Comparison of ENCODE assay signal across 10 mouse cellular contexts in genomic region chr2:130564983-130565382, GRCm38 (mm10). TPM values are rescaled to one million over a fixed set of nuclear protein-coding genes. Genes with fewer than 3 reads are reported as not detected.
DNase-seq lines count a peak whose midpoint lies in the region; ATAC-seq lines count a peak whose summit lies in the region.
"Had no signal": no experiment of that assay in that cellular context is flagged by ENCODE, and none has a peak within 500 bp of the region (broad histone marks: within the 10 kb centered on the region; RNA-seq: fewer than 3 reads in every experiment).

No protein-coding gene starts in this region.

- H3K27me3 ChIP-seq in heart, embryonic 14.5 days (ENCODE audit: control insufficient read depth, insufficient read depth, low read length), result no peaks in the 10 kb centered on the region
- H3K27me3 ChIP-seq in hindbrain, embryonic 13.5 days, result no peaks in the 10 kb centered on the region
- H3K27me3 ChIP-seq in midbrain, embryonic 12.5 days, result no peaks in the 10 kb centered on the region

- H3K36me3 ChIP-seq in heart, embryonic 14.5 days (ENCODE audit: control insufficient read depth, insufficient read depth, low read length), result peaks cover 22% of the 10 kb centered on the region
- H3K36me3 ChIP-seq in hindbrain, embryonic 13.5 days, result peaks cover 23% of the 10 kb centered on the region
- H3K36me3 ChIP-seq in midbrain, embryonic 12.5 days, result peaks cover 19% of the 10 kb centered on the region

- no peak for DNase-seq in heart, adult 11 months
- peak; percentile 52 for DNase-seq in MN1 (ENCODE audit: low spot score)
- no peak for DNase-seq in gastrocnemius, adult 8-10 months (ENCODE audit: low spot score in 2 of 2)
- no peak for DNase-seq in embryo, embryonic 10.5 days (ENCODE audit: low spot score)
- DNase-seq in lung, adult 18-20 months, result no peak
- DNase-seq: lung, postnatal 10 days had no signal

- H3K27ac ChIP-seq in heart, embryonic 14.5 days (replicated peaks in 1 of 2; ENCODE audit: control insufficient read depth in 1 of 2, insufficient read depth in 1 of 2, low read depth in 2 of 2, low read length in 2 of 2), result no peak overlapping the region
- H3K27ac ChIP-seq in hindbrain, embryonic 13.5 days, result no peak overlapping the region
- no peak overlapping the region for H3K27ac ChIP-seq in midbrain, embryonic 12.5 days (replicated peaks)

- WGBS in heart, embryonic 14.5 days, result 81% methylated on average over 8 of the region's 8 CpGs
- 84% methylated on average over 8 of the region's 8 CpGs for WGBS in hindbrain, embryonic 13.5 days
- WGBS in midbrain, embryonic 12.5 days, result 81% methylated on average over 8 of the region's 8 CpGs

- H3K4me3 ChIP-seq in heart, embryonic 14.5 days (ENCODE audit: control insufficient read depth in 1 of 2, insufficient read depth in 1 of 2, low read depth in 1 of 2, low read length in 2 of 2), result peak overlapping the region in 1 of 2 experiments; percentile 79; a peak in 3 of 4 replicates
- peak overlapping the region; percentile 96; the same call in 1 of the 2 replicates for H3K4me3 ChIP-seq in hindbrain, embryonic 13.5 days
- peak overlapping the region; percentile 79 for H3K4me3 ChIP-seq in midbrain, embryonic 12.5 days

- no peaks in the 10 kb centered on the region for H3K9me3 ChIP-seq in heart, embryonic 14.5 days (ENCODE audit: control insufficient read depth, low read length)
- H3K9me3 ChIP-seq in hindbrain, embryonic 13.5 days, result no peaks in the 10 kb centered on the region
- no peaks in the 10 kb centered on the region for H3K9me3 ChIP-seq in midbrain, embryonic 12.5 days

- peaks cover 6 to 14% of the 10 kb centered on the region in 2 experiments for H3K4me1 ChIP-seq in heart, embryonic 14.5 days (ENCODE audit: control insufficient read depth in 2 of 2, insufficient read depth in 2 of 2, low read length in 2 of 2)
- H3K4me1 ChIP-seq in hindbrain, embryonic 13.5 days (replicated peaks), result peaks cover 28% of the 10 kb centered on the region
- H3K4me1 ChIP-seq in midbrain, embryonic 12.5 days, result peaks cover 17% of the 10 kb centered on the region

- peak overlapping the region; percentile 90 for H3K4me2 ChIP-seq in heart, embryonic 14.5 days (ENCODE audit: low read length)
- peak overlapping the region; percentile 85 for H3K4me2 ChIP-seq in hindbrain, embryonic 13.5 days
- H3K4me2 ChIP-seq in midbrain, embryonic 12.5 days (replicated peaks), result peak overlapping the region; percentile 75; the same call in 1 of the 2 replicates

- ATAC-seq in heart, embryonic 14.5 days (ENCODE audit: insufficient number of reproducible peaks, insufficient read depth, low FRiP score, low read depth), result no peak
- ATAC-seq in hindbrain, embryonic 13.5 days (ENCODE audit: low FRiP score), result no peak
- no peak for ATAC-seq in midbrain, embryonic 12.5 days (ENCODE audit: low FRiP score, low read depth)

- no peak overlapping the region; the same call in 1 of the 2 replicates for H3K9ac ChIP-seq in heart, embryonic 14.5 days (ENCODE audit: low read length)
- H3K9ac ChIP-seq in hindbrain, embryonic 13.5 days, result peak overlapping the region; percentile 95
- peak overlapping the region; percentile 92 for H3K9ac ChIP-seq in midbrain, embryonic 12.5 days (replicated peaks)

RNA-seq across cellular contexts. Expression of gene Mrps26, which starts 1.4 kb away (rescaled TPM):
- 72.4 and 75.3 TPM in 2 replicates for polyA plus RNA-seq in heart, embryonic 14.5 days (2014; fragmentation: Nextera tagmentation; extraction: Ambion mirVana)
- 83.9 and 88.8 TPM in 2 replicates for polyA plus RNA-seq in hindbrain, embryonic 13.5 days (2015; fragmentation: Nextera tagmentation; extraction: Ambion mirVana)
- polyA plus RNA-seq in midbrain, embryonic 12.5 days (2016; fragmentation: Nextera tagmentation; extraction: Ambion mirVana), result 66.2 and 74.0 TPM in 2 replicates
- total RNA-seq in gastrocnemius, adult 8-10 months (2022), result 10 to 100 TPM; 43.7 to 47.6 (median 46.2) TPM

RNA-seq across cellular contexts. Expression of gene Oxt, which starts 11.0 kb away (rescaled TPM):
- polyA plus RNA-seq in heart, embryonic 14.5 days (2014; fragmentation: Nextera tagmentation; extraction: Ambion mirVana), result not detected in 2 replicates
- not detected in 2 replicates for polyA plus RNA-seq in hindbrain, embryonic 13.5 days (2015; fragmentation: Nextera tagmentation; extraction: Ambion mirVana)
- not detected in 2 replicates for polyA plus RNA-seq in midbrain, embryonic 12.5 days (2016; fragmentation: Nextera tagmentation; extraction: Ambion mirVana)
- total RNA-seq in gastrocnemius, adult 8-10 months (2022), result not detected
- total RNA-seq: gastrocnemius, adult 18-20 months had no signal

RNA-seq across cellular contexts. Expression of gene Avp, which starts 17.4 kb away (rescaled TPM):
- not detected in 2 replicates for polyA plus RNA-seq in heart, embryonic 14.5 days (2014; fragmentation: Nextera tagmentation; extraction: Ambion mirVana)
- not detected in 2 replicates for polyA plus RNA-seq in hindbrain, embryonic 13.5 days (2015; fragmentation: Nextera tagmentation; extraction: Ambion mirVana)
- polyA plus RNA-seq in midbrain, embryonic 12.5 days (2016; fragmentation: Nextera tagmentation; extraction: Ambion mirVana), result not detected in 2 replicates
- not detected for total RNA-seq in gastrocnemius, adult 8-10 months (2022)
- total RNA-seq: gastrocnemius, adult 18-20 months had no signal
